Mouse (Mus musculus) cerebellum, adult (tissue): Measurements from ENCODE around the gene Rasa1.

Source experiments
- ATAC-seq: cut with Nextera tagmentation; 2 replicates; pipeline ENCODE4 v1.9.2; 2017; ENCODE audit warnings: mild to moderate bottlenecking, moderate library complexity, mixed read lengths; ENCODE audit not compliant: insufficient number of reproducible peaks, low FRiP score, low TSS enrichment

Gene Rasa1

DNA sequence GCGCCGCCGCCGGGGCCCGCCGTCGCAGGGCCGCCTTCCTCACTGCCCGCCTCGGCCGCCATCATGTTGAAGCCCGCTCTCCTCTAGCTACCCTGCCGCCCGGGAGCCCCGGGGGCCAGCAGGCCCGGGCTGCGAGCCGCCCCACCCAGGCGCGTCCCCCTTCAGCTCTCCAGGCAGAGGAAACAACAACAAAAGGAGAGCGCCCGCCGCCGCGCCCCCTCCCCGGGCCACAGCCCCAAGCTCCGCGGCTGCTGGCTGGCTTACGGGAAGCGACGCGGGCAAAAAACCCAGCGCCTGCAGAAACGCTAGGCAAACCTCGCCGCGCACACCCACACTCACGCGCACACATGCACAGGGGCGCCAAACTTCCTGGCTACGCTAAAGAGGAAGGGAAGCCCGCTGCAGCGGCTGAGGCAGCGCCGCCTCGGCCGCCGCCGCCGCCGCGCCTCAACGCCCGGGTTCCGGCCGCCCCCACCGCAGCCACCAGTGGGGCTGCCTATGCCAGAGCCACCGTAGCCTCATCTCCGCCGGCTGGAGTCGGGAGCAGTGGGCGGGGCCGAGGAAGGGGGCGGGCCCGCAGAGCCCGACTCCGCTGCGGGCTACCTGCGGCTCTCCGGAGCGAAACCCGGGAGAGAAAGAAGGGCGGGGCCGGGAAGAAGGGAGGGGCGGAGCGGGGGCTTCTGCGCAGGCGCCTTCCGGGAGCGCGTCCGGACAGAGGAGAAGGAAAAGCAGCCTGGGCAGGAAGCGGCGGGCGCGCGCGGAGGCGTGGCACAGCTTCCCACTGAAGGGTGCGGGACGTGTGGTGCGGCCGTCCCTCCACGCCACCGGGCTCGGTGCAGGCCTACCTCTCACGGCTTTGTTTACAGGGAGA, at the start of gene Rasa1:
Rasa1 (minus strand) TSS at position 288 of the 871 bp plus-strand sequence.
- ATAC-seq: peak; percentile 94

DNA sequence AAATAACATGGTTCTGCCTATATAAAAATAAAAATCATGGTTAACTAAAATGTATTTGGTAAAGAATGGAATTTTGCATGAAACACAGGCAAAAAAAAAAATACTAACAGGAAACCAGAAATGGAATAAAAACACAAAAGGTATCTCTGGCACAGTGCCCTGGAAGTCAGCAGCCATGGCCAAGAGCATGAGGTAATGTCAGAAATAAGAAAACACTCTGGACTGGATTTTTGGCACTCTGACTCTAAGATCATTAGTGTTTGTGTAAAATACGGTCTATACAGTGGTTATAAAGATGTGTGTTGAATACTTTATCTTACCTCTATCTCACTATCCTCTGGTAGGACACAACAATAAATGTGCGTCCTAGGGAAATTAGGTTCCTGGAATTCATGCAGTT, 22.6 kb upstream of the Rasa1 start:
- ATAC-seq: peak; percentile 62

DNA sequence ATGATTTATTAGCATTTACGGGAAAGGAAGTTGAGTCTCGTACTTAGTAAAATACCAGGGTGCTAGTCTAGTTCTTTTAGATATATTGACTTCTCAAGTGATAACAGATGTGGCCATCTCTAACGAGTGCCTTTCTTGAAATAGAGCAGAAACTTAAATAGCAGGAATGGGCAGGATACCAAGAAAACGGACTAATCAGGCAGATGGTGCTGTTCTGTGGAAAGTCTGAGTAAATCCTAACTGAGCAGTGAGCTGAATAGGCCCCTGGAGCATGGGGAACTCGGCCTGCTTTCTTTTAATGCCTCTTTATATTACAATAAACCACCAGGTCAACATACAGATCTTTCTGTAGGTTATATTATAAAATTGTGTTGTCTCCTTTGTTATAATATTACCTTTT, 22.0 kb upstream of the Rasa1 start:
- ATAC-seq: peak; percentile 84

DNA sequence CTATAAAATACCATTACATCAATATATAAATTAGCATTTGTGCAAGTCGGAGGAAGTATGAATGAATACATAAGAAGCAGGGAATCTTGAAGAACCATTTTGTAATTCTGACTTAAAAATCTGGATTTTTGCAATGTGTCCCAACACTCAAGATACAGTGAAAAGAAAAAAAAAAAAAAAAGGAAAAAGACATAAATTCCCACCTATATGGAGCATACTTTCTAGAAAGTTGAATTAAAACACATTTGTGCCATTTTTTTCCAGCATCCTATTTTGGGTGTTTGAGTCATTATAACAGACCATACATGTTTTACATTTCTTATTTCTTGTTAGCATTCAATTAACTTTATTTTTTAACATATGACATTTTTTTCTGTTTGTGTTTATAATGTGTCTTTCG, 21.6 kb upstream of the Rasa1 start:
- ATAC-seq: no peak

DNA sequence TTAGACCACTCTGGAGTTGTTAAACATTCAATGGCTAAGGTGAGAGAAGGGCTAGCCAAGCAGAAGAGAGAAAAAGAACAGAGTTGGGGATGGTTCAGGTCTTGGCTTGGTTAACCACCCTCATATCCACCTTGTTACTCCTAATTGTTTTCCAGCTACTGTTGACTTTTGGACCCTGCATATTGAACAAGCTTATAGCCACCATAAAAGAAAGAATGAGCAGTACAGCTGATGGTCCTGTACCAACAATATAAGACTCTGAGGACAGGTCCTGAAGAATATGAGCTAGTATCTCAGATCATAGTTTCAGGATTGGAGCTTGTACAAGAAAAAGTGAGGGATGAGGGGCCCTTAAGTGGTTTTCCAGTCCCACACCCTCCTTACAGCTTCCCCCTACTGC, 17.1 kb upstream of the Rasa1 start:
- ATAC-seq: no peak

DNA sequence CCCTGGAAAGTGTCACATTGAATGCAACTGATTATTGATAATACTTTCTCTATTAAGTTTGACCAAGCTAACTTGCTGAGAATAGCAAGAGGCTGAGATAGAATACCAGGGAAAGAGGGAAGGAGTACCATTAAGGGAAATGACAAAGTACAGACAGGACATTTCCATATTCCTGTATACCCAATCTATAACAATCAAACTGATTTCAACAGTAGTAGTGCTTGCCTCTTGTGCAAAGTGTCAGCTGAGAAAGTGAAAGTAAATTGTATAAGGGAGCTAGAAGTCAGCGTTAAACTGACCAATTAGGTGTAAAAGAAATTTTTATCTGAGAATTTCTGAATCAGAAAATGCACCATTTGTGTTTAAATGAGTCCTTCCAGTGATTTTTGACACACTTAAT, 1.7 kb upstream of the Rasa1 start:
- ATAC-seq: no peak

DNA sequence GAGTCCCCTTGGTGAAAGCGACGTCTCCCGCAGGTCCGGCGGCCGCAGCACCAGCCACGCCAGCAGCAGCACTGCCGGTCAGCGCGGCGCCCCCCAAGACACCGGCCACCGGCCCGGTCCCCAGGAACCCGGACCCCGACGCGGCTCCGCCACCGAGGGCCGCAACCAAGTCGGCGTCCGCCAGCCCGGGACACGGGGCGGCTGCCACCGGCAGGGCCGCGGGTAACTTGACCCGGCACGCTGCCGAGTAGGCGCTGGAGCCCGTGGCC, 422 bp downstream of the Rasa1 start:
- ATAC-seq: peak; percentile 12

DNA sequence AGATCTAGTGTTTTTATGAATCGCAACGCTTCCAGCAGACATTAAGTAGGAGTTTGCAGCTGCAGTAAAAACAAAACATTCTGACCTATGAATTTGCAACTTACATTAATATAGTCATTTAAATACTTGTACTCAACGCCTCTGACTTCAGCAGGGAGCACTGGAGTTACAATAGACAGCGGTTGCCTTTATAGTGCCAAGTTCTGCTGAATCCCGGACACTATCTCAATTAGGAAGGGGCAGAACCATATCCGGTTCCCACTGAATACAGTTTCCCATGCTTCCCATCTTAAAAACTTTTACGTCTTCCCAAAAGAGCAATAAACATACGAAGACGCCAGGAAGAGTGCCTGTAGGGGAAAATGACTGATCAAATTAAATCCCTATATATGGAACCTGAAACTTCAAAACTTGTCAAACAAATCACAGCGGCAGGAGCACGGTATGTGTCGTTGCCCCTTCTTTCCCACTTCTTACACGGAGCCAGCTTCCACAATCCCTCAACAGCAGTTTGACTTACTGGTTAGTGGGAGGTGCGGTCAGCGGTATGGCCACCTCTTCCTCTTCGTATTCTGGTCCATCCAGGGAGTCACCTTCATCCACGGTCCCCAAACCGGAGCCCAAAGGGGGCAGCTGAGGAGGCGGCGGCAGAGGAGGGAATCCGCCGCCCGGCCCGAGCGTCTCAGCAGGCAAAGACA, 905 bp downstream of the Rasa1 start:
- peak; percentile 4 for ATAC-seq

DNA sequence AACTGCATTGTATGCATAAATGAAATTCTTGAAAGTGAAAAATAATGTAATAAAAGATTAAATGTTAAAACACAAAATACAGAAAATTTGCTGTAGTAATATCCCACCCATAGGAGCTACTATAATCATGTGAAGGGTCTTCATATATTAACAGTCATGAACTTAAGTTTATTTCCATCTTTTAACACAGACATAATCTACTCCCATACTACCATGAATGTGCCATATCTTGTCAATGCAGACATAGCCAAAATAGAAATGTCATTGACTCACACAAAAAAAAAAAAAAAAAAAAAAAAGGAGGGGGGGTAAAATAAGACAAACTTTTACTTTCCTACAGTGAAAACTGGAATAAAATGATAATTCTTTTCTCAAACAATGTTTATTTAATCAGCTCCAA, 6.3 kb downstream of the Rasa1 start:
- ATAC-seq: no peak

DNA sequence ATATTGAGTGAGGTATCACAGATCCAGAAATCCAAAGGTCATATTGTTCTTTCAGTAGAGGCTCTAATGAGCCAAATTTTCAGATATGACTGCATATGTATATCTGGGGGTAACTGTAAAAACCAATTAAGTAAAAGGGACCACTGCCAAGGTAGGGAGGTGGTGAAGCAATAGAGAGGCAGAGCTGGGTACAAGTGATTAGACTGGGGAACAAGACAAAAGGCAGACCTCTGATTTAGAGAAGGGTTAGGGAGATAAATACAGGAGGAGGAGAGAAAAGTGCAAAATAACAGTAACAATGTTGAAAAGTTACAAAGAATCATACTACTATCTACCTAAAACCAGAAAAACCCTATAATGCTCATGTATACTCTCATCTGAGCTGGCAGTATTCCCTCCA, 10.0 kb downstream of the Rasa1 start:
- no peak for ATAC-seq

DNA sequence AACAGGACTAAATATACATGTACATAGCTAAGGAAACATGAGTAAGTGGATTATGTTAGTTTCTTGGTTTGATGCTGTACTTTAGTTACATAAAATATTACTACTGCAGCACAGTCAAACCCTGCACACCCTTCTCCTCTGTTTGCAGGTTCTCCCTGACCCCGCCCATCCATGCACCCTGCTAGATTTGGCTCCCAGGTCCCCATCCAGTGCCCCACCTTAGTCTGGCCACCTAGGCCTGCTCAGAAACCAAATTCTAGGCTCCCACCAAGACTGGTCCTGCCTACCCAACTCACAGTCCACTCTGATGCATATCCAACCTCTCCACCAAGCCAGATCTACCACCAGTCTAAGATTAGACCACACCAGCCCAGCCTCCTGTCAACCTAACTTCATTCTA, 14.4 kb downstream of the Rasa1 start:
- ATAC-seq: peak; percentile 12; the same call in 1 of the 2 replicates

DNA sequence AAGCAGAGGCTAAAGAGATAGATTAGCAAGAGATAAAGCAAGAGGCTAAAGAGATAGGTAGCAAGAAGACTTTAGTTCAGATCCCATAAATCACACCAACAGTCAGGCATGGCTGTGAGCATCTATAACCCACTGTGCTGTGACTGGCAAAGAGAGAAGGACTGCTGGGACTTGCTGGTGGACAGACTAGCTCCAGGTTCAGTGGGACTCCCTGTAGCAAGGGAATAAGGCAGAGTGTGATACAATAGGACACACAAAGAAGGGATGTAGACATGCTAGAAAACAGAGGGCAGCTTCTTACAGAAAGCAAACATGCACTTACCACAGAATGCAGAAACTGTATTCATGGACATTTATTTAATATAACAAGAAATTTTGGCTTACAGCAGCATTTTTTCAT, 15.1 kb downstream of the Rasa1 start:
- peak; percentile 43; the same call in 1 of the 2 replicates for ATAC-seq

DNA sequence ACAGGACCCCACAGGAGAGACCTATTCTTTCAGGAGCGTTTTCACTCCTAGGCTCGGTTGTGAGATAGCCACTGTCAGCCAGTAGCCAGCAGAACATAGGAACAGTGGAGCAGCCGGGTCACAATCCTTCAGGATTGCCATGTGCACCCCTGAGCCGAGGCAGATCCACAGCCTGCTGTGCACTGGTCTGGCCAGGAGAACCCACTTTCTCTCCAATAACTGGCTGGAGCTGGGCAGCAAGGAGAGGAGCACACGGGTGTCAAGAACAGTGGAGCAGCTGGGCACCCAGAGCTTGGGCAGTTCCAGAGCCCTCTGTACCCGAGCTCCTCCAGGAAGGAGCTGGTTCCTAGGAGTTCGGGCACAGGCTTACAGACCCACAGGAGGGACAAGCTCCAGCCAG, 50.2 kb downstream of the Rasa1 start:
- peak; percentile 82 for ATAC-seq

DNA sequence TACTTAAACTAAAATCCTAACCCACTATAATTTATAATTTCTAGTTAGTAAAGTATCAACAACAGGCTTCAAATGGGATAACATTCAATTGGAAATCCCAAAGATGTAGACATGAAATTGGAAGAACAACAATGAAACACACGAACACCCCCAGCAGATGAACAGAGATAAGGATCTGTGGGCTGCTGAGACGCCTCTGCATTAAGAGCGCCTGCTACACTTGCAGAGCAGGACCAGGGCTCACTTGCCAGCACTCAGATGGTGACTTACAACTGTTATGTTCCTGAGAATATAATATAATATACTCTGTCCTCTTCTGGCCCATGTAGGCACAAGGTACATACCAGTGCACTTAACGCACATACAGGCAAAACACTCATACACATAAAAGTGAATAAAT, 70.3 kb downstream of the Rasa1 start:
- no peak for ATAC-seq

DNA sequence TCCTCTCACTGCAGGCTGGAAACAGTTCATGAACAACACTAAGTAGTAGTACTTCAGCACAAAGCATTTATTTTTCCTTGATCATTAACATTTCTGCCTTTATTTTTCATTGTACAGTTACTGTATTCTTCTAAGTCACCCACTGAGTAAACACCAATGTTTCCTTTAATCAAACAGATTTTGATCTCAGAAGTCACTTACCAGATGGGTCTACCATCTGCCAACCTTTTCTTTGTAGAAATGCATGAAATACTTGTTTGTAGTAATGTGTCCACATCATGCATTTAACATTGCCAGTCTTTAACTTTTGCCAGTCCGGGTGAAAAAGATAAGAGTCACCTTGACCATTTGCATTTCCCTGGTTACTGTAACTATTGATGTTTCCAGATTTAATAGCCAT, 78.6 kb downstream of the Rasa1 start:
- ATAC-seq: peak; percentile 69; the same call in 1 of the 2 replicates

DNA sequence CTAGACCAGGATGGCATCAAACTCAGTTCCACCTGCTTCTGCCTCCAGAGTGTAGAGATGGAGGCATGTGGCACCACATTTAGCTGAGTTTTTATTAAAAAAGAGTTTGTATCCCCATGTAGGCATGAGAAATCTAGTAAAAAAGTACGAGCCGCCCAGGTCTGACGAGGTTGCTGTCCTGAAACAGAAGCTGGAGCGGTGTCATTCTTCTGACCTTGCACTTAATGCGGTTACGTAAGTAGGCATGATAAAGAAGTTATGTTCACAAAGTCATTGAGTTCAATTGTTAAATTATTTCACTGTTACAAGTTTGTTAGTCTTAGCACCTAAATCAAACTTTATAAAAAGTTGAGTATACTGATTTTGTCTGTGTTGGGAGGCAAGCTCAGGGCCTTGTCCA, 80.3 kb downstream of the Rasa1 start:
- ATAC-seq: no peak

DNA sequence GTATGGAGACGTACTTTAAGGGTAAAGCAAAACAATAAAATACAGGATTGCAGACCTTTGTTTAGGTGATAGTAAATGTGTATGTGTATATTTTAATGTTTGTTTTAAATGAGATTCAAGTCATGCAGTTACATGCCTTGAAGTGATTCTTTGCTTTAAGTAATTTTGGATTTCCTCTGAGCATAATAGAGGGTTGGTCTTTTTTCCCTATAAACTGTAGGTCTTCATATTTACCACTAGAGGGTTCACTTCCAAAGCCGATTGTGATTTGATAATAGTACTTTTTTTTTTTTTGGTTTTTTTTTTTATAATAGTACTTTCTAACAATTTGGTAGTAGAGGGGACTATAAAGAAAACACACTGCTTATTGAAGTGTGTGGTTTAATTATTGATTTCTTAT, 81.4 kb downstream of the Rasa1 start:
- ATAC-seq: no peak

DNA sequence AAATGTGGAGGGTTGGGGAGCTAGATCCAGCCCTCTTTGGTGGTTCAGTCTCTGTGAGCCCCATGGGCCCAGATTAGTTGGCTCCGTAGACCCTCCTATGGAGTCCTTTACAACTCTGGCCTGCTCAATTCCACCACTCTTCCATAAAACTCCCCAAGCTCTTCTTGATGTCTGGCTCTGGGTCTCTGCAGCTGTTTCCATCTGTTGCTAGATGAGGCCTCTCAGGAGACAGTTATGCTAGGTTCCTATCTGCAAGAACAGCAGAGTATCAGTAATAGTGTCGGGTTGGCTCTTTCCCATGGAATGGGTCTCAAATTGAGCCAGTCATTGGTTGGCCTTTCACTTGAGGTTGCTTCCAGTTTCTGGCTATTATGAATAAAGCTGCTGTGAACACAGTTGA, 97.7 kb downstream of the Rasa1 start:
- no peak for ATAC-seq

DNA sequence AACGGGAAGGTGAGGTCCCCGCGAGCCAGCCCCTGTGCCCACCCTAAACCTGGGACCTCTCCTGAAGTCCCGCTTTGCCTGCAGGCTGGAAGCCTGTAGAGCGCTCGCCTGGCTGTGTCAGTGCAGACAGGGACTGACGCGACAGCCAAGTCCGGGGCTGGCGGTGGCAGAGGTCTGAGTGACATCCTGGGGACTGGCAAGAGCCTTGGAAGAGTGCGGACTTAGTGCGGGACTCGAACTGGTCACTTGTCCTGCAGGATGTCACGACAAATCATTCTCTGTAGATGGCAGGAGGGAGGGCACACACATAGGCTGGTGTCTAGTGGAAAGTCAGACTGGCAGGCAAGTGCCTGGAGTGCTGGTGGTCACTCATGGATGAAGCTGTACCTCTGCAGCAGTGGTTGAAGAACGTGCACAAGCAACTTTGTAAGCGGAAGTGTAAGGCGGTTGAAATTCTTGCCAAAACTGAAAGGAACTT, 99.2 kb downstream of the Rasa1 start:
- peak; percentile 71 for ATAC-seq

DNA sequence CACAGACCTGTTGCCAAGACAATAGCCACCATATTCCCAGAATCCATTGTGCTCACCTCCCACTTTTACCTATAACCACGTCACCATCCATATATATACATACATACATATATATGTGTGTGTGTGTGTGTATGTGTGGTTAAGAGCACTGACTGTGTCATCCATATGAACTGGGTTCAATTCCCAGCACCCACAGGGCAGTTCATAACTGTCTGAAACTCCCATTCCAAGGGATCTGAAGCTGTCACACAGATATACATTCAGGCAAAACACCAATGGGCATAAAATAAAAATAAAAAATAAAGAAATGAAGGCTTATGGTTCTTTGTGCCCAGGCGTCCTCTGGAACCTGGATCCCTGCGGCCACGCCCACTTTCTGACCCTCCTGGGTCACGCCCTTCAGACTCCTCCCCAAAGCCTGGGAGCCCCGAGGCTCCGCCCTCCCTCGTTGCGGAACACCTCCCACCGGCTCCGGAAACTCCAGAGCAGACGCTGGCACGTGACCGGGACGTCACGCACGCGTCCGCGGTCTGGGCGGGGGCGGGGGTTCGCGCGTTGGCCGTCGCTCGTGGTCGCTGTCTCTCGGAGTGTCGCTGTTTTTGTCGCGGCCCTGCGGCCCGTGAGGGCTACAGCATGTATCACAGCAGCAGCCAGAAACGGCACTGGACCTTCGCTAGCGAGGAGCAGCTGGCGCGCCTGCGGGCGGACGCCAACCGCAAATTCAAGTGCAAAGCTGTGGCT, 99.9 kb downstream of the Rasa1 start, which contains the start of gene Ccnh:
Ccnh (plus strand) TSS at position 506 of the 741 bp plus-strand sequence.
- peak; percentile 95 for ATAC-seq
